In genomic region chrX:140277978-140278729, GRCm38 (mm10) we compare ENCODE assay signal across 8 mouse cellular contexts.
DNase-seq lines count a peak whose midpoint lies in the region; ATAC-seq and TF ChIP-seq lines count a peak whose summit lies in the region.

No protein-coding gene starts in this region.

- no peaks in the 10 kb centered on the region for H3K36me3 ChIP-seq in ES-E14 (ENCODE audit: control insufficient read depth, insufficient read depth, low read length, poor library complexity, severe bottlenecking)
- no peaks in the 10 kb centered on the region for H3K36me3 ChIP-seq in forebrain, embryonic 15.5 days
- H3K36me3 ChIP-seq in neural tube, embryonic 15.5 days: no peaks in the 10 kb centered on the region

- in situ Hi-C loops in ES-E14 (cut with MboI; ENCODE audit: low sequenced_read_pairs in 2 of 2, unreplicated experiment in 2 of 2): no loop called here

- intact Hi-C loops in left cerebral cortex, postnatal 4 days (cut with DNase I): no loop called here

- 16% methylated on average over 59 of the region's 69 CpGs for WGBS in forebrain, embryonic 15.5 days
- 21% methylated on average over 50 of the region's 69 CpGs for WGBS in neural tube, embryonic 15.5 days

- no peaks in the 10 kb centered on the region for H3K4me1 ChIP-seq in ES-E14 (ENCODE audit: control insufficient read depth in 2 of 2, insufficient read depth in 2 of 2, low read length in 2 of 2, poor library complexity in 1 of 2)
- 0 out of 2 replicates have a peak, but pooled peaks cover 5% of the 10 kb centered on the region for H3K4me1 ChIP-seq in forebrain, embryonic 15.5 days
- 0 out of 2 replicates have a peak, but pooled peaks cover 7% of the 10 kb centered on the region for H3K4me1 ChIP-seq in neural tube, embryonic 15.5 days

- no peak overlapping the region for H3K27ac ChIP-seq in ES-E14 (ENCODE audit: insufficient read depth, low read depth, low read length, poor library complexity, severe bottlenecking)
- H3K27ac ChIP-seq in forebrain, embryonic 15.5 days (replicated peaks): 0 out of 2 replicates have a peak overlapping the region, but pooled peaks have one; percentile 40
- peak overlapping the region; percentile 73 for H3K27ac ChIP-seq in neural tube, embryonic 15.5 days (replicated peaks)

- peak overlapping the region; percentile 57 to 66 for H3K4me3 ChIP-seq in ES-E14 (ENCODE audit: insufficient read depth in 1 of 2, low read depth in 1 of 2, low read length in 2 of 2, poor library complexity in 1 of 2, severe bottlenecking in 1 of 2)
- peak overlapping the region; percentile 59 for H3K4me3 ChIP-seq in forebrain, embryonic 15.5 days
- H3K4me3 ChIP-seq in neural tube, embryonic 15.5 days (replicated peaks): peak overlapping the region; percentile 54

- DNase-seq in gastrocnemius, postnatal 10 days: peak; percentile 9
- DNase-seq in gastrocnemius, postnatal 25 days: no peak
- no peak for DNase-seq in ES-E14 (ENCODE audit: low read depth, low spot score)
- peak; percentile 10 for DNase-seq in left cerebral cortex, postnatal 4 days
- no peak for DNase-seq in adrenal gland, adult 8-10 months
- DNase-seq in gastrocnemius, adult 8-10 months (ENCODE audit: low spot score in 2 of 2): no peak

- peak overlapping the region; percentile 57 for H3K4me2 ChIP-seq in forebrain, embryonic 15.5 days (replicated peaks)
- H3K4me2 ChIP-seq in neural tube, embryonic 15.5 days: peak overlapping the region; percentile 60

- peak overlapping the region; percentile 35; the same call in 1 of the 2 replicates for H3K9ac ChIP-seq in ES-E14 (ENCODE audit: insufficient read depth, low read depth, low read length, poor library complexity, severe bottlenecking)
- H3K9ac ChIP-seq in forebrain, embryonic 15.5 days (replicated peaks): peak overlapping the region; percentile 65
- H3K9ac ChIP-seq in neural tube, embryonic 15.5 days (replicated peaks): peak overlapping the region; percentile 64

- no peaks in the 10 kb centered on the region for H3K9me3 ChIP-seq in ES-E14 (ENCODE audit: control insufficient read depth, insufficient read depth, low read depth, low read length)
- no peaks in the 10 kb centered on the region for H3K9me3 ChIP-seq in forebrain, embryonic 15.5 days
- no peaks in the 10 kb centered on the region for H3K9me3 ChIP-seq in neural tube, embryonic 15.5 days (replicated peaks)

- peak; percentile 60 for ATAC-seq in forebrain, embryonic 15.5 days (replicated peaks)
- ATAC-seq in neural tube, embryonic 15.5 days (ENCODE audit: low FRiP score): peak; percentile 65

- H3K27me3 ChIP-seq in forebrain, embryonic 15.5 days: peaks cover 7% of the 10 kb centered on the region; the same call in 1 of the 2 replicates
- H3K27me3 ChIP-seq in neural tube, embryonic 15.5 days (replicated peaks): peaks cover 51% of the 10 kb centered on the region

TF ChIP-seq in ES-E14, 5 proteins besides CTCF, POLR2A, EP300 and RAD21:
- TF ChIP-seq HCFC1 (IDR thresholded peaks at IDR 0.05; ENCODE audit: borderline replicate concordance, insufficient read depth, low read length) (no peak), MAFK (IDR thresholded peaks at IDR 0.05; ENCODE audit: insufficient read depth, low read depth, low read length) (no peak), ZC3H11A (IDR thresholded peaks at IDR 0.05; ENCODE audit: borderline replicate concordance, low read depth, low read length) (no peak), CHD2 (IDR thresholded peaks at IDR 0.05; ENCODE audit: low read depth, low read length) (no peak), ZNF384 (IDR thresholded peaks at IDR 0.05; ENCODE audit: low read depth, low read length) (no peak)

Comparison
In these comparisons a context has a peak if more than half of its experiments do, and no peak if none do; other contexts are left out.
1. DNase-seq: peak in gastrocnemius, postnatal 10 days (single experiment) and left cerebral cortex, postnatal 4 days (single experiment); none in gastrocnemius, postnatal 25 days (single experiment), ES-E14 (single experiment), adrenal gland, adult 8-10 months (single experiment) and gastrocnemius, adult 8-10 months (0 of 2).
2. Peak in every context shown above with its lines, with median percentiles within 50 percentile points of each other: H3K4me3 ChIP-seq and H3K9ac ChIP-seq.